Mouse (Mus musculus) R1 (cell line): ENCODE results near the gene Hacd3.
A peak's percentile ranks its signal among the peaks of the same experiment; 100 is the strongest.

Experiments
- DNase-seq: peaks from one replicate; pipeline ENCODE4 v3.0.0-alpha.2; 2018; ENCODE audit warnings: low read depth, low spot score

Hacd3 gene

GRCm38 (mm10) chr9:65020991-65021886 lies at the start of gene Hacd3:
TSS of gene Hacd3 (minus strand) at chr9:65021693.
- DNase-seq = peak; percentile 95

DNA sequence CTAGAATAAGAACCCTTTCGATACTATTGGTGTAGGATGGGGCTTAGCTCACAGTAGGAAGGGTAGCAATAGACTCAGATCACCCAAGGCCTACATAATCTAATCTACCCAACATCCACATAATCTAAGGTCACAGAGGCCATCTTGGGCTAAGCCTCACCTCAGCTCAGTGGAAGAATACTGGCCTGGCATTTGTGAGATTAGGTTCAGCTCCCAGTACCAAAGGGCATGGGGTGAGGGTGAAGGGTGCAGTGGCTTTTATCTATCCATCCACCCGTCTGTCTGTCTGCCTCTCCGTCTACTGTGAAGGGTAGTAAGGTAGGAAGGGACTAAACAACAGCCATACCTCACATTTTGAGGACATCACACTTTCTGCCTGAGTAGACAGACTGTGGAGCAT lies 49.1 kb upstream of the Hacd3 start:
- no peak for DNase-seq

DNA sequence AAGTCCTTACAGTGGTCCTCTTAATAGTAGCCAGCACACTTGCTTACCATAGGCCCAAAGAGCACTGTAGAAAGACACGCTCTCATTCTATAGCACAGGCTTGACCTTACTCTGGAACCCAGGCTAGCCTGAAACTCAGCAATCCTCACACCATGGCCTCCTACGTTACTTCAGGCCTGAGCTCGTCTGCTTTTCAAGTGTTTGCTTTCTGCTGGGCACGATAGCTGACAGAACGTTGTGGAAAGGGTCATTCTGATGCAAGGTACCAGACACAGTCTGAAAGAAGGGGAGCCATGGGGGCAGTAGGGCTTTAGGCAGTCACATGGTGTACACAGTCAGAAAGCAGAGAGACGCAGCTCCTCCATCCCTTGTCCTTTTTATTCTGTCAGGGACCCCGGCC lies 42.8 kb upstream of the Hacd3 start:
- no peak for DNase-seq

DNA sequence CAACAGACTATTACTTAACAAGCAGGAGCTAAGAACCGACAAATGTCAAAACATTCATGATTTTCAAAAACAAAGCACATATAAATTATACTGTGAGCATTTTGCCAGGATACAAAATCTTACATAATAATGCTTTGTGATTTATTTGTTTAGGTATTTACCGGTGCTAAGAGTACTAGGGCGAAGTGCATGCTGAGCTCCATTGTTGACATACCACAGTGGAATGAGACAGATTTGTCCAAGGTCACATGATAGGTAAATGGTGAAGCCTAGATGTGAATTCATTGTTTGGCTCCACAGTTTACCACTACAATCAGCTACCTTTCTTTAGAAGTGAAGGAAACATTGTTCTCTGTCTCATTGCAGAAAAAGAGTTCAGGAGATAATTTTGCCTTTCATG lies 29.5 kb upstream of the Hacd3 start:
- DNase-seq = peak; percentile 50

DNA sequence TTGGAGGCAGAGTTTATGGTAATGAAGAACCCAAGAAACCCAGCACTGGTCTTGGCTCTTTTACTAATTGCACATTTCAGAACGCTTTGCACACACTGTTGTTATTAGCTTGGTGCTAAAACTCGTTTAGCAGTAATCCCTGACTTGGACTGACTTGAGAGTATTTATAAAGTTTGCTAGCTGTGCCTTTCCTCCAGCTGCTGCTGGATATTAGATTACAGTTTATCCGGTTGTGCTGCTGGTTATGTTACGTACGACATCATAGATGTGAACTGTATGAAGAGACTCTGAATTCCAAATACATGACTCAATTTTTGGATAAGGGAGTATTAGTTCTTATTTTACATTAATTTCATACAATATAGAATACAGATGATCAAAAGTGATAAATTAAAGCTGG lies 27.9 kb upstream of the Hacd3 start:
- DNase-seq = no peak

DNA sequence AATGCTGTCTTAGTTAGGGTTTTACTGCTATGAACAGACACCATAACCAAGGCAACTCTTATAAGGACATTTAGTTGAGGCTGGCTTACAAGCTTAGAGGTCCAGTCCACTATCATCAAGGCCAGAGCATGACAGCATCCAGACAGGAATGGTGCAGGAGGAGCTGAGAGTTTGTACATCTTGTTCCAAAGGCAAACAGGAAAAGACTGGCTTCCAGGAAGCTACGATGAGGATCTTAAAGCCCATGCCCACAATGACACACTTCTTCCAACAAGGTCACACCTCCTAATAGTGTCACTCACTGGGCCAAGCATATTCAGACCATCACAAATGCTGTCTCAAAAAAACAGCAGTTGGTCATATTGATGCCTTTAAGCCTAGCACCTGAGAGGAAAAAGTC lies 25.5 kb upstream of the Hacd3 start:
- no peak for DNase-seq

GRCm38 (mm10) chr9:65041430-65041829 lies 19.9 kb upstream of the Hacd3 start:
- DNase-seq = peak; percentile 85

- no peak for DNase-seq
These were observed 15.4 kb upstream of the Hacd3 start for GRCm38 (mm10) chr9:65036861-65037260.

- no peak for DNase-seq
These were observed 15.0 kb upstream of the Hacd3 start for GRCm38 (mm10) chr9:65036456-65036855.

DNA sequence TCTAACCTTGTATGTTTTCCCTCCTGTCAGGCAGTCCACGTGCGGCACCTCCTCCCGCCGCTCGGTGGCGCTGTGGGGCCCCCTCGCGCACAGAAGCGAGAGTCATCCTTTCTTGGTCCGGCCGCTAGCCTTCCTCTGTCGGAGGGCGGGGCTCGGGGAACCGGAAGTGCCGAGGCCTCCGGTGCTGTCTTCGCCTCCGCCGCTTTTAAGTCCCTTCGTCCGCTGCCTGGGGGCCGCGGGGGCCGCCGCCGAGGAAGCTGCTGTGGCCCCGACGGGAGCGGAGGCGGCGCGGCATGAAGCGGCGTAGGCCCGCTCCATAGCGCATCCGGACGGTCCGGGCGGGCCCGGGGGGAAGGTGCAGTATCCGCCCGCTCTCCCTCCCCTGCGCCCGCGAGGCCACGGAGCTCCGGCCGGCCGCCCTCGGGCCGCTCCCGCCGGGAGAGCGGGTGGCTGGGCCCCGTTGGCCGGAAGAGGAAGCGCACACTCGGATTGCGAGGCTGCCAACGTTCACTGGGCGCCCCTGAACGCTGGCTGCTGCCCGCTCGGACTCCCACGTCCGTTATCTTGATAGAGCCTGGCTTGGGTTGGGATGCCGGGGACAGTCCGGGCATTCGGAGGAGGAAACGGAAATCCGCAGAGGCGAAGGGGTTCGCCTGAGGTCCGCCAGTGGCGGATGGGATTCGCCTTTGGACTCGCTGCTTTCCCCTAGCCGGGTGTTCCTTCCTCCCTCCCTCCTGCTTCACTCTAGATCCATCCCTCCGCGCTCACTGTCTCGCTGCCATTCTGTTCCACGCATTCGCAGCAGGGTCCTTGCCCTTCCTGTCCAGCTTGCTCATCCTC lies 11.0 kb upstream of the Hacd3 start, which contains the start of gene Dpp8:
TSS of gene Dpp8 (plus strand) at position 146 of the 840 bp plus-strand sequence.
- DNase-seq = peak; percentile 96

GRCm38 (mm10) chr9:65031894-65032268 lies 10.4 kb upstream of the Hacd3 start:
- DNase-seq = no peak

DNA sequence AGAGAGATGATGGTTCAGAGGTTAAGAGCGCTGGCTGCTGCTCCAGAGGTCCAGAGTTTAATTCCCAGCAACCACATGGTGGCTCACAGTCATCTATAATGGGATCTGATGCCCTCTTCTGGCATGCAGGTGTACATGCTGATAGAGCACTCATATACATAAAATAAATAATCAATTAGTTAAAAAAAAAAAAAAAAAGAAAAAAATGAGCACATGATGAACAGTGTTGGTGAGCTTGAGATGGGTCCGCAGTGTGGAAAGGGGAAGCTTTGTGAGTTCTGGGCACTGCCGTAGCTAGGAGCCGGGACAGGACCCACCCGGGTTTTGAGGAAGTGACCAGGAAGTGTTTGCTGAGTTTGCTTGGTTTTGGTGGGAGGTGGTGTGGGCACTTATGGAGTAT lies 9.9 kb upstream of the Hacd3 start:
- peak; percentile 22 for DNase-seq

DNA sequence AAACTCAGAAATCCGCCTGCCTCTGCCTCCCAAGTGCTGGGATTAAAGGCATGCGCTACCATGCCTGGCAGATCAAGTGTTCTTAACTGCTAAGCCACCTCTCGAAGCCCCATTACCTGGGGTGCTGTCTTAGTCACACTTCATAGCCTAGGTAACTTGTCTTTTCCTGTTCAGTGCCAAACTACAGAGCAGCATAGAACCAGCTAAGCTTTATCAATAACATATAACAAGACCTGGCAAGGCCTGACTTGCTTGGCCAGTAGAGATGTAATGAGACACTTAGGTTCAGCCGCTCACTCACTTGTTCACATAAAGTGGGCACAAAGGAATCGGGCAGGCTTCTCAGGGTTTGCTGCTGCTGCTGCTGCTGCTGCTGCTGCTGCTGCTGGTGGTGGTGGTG lies 6.8 kb upstream of the Hacd3 start:
- DNase-seq = no peak

DNA sequence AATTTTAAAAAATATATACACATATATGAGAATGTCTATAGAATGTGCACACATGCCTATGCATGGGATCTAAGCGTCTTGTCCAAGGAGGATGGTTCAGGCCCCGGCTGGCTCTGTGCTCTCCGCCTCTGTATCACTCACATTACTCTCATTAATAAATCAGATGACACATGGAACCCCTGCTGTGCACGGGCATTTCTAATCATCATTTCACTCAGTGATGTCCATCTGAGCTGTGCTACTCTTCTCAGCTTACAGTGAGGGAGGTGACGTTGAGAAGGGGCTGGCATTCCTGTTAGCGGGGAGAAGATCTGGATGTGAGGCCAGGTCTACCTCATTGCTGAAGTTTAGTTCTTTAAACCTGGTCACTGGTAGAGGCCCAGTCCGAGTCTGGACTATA lies 5.7 kb upstream of the Hacd3 start:
- DNase-seq = no peak

GRCm38 (mm10) chr9:65023447-65023846 lies 2.0 kb upstream of the Hacd3 start:
- no peak for DNase-seq

DNA sequence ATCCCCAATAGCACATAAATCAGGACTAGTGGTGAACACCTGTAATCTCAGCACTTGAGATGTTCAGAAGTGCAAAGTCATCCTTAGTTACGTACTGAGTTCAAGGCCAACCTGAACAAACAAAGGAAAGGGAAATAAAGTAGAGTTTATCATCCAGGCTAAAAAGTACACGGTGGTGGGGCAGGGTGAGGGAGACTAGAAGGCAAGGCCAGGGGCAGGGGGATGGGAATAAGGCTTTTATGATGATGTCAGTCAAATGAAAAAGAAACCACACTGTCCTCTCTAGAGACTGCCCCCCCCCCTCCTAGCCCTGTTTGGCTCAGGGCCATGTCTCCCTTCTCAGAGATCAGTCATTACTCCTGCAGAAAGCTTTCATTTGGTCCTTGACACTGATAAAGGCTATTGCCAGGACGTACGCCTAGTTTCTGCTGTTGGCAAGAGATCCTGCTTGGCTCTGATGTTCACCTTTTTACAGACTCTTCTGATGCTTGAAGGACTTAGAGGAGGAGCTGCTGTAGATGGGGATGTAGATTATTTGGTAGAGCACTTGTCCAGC lies 1.2 kb upstream of the Hacd3 start:
- peak; percentile 64 for DNase-seq

- no peak for DNase-seq
These were observed 540 bp upstream of the Hacd3 start for GRCm38 (mm10) chr9:65021887-65022579.

GRCm38 (mm10) chr9:65020128-65020527 lies 1.4 kb downstream of the Hacd3 start:
- no peak for DNase-seq

- no peak for DNase-seq
These were observed 2.3 kb downstream of the Hacd3 start for GRCm38 (mm10) chr9:65019146-65019545.

GRCm38 (mm10) chr9:65018588-65019121 lies 2.8 kb downstream of the Hacd3 start:
- DNase-seq = no peak

- DNase-seq = no peak
These were observed 3.6 kb downstream of the Hacd3 start for GRCm38 (mm10) chr9:65017896-65018295.
